Mouse (Mus musculus) bone marrow, adult 2 months (tissue): ENCODE measurements around the gene Fbxl13.

ENCODE experiments used
- CTCF ChIP-seq: fragments of 200-500 bp; IDR thresholded peaks from 2 replicates; pipeline ENCODE4 v1.5.1; 2011; ENCODE audit warnings: low read length, control low read depth; ENCODE audit not compliant: control insufficient read depth, insufficient read depth
- POLR2A ChIP-seq: fragments of 200-500 bp; IDR thresholded peaks from 2 replicates; pipeline ENCODE4 v1.6.1; 2011; ENCODE audit warnings: low read depth, mild to moderate bottlenecking, control low read depth, low read length, borderline replicate concordance; ENCODE audit not compliant: control insufficient read depth

DNA sequence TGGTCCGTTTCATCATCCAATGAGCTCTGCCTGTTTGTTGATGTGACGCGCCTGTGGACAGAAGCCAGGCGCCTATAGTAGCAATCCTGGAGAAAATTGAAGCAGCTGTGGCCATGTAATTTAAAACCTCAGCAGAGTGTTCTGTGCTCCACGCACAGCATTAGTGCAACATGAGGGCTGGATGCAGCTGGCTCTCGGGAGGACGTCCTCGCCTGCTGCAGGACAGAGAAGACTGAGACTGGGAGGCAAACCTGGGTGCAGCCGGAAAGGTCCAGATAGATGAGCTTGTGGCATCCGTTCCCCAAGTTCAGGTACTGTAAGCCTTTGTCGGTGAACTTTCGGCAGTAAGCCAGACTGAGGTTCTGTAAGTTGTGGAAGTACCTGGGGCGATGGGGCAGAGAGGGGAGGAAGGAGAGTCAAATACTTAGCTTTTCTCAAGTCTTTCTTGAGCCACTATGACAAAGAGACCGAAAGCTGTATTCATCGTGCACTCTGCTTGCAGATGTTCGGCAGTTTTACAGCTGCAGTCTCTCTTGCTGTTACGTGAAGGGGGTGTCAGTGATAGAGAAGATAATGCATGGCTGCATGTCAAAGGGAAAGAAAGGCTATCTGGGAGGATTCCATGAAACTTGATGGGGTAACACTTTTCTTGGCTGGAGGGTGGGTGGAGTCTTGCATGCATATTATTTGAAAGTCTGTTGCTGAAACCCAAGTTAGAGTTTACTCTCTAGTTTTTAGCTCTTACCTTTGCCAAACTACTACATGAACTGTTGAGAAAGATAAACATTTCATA lies 101.8 kb downstream of the Fbxl13 start, which contains the start of gene Lrrc17:
- TF ChIP-seq POLR2A (no peak), CTCF (no peak)
